Mouse (Mus musculus) forebrain, postnatal 0 days (tissue): ENCODE measurements at regions not wholly inside any gene's neighbourhood (a gene's known extent, or its start where the extent isn't known, plus 50 kb on each side); places are given as distances from the start of the nearest gene placed in this dataset.

Source experiments
- ATAC-seq: fragments of 200-750 bp; cut with Nextera tagmentation; 2 replicates; pipeline ENCODE4 v1.8.0; 2017; ENCODE audit warnings: mild to moderate bottlenecking, moderate library complexity
- DNase-seq: peaks from one replicate; pipeline ENCODE4 v3.0.0-alpha.2; 2015
- H3K27ac ChIP-seq: fragments of 300-500 bp; sonication (generic); 2 replicates; pipeline ENCODE4 v1.5.1; 2014; ENCODE audit warnings: low read depth, mild to moderate bottlenecking, antibody characterized with exemption, low read length, moderate library complexity, mixed read lengths
- H3K27me3 ChIP-seq: fragments of 300-500 bp; sonication (generic); 2 replicates; pipeline ENCODE4 v1.6.1; 2014; ENCODE audit warnings: mild to moderate bottlenecking, low read length, mixed read lengths; ENCODE audit not compliant: insufficient read depth
- H3K36me3 ChIP-seq: fragments of 300-500 bp; sonication (generic); 2 replicates; pipeline ENCODE4 v1.6.1; 2014; ENCODE audit warnings: mild to moderate bottlenecking, moderate library complexity; ENCODE audit not compliant: insufficient read depth
- H3K4me1 ChIP-seq: fragments of 300-500 bp; sonication (generic); 2 replicates; pipeline ENCODE4 v1.6.1; 2014; ENCODE audit warnings: antibody characterized with exemption; ENCODE audit not compliant: insufficient read depth
- H3K4me2 ChIP-seq: fragments of 300-500 bp; sonication (generic); 2 replicates; pipeline ENCODE4 v1.6.1; 2014; ENCODE audit warnings: low read depth, mild to moderate bottlenecking, moderate library complexity
- H3K4me3 ChIP-seq: fragments of 300-500 bp; sonication (generic); 2 replicates; pipeline ENCODE4 v1.5.1; 2014; ENCODE audit warnings: low read depth, low read length, mixed read lengths
- H3K9ac ChIP-seq: fragments of 300-500 bp; sonication (generic); 2 replicates; pipeline ENCODE4 v1.6.1; 2014; ENCODE audit warnings: mild to moderate bottlenecking
- H3K9me3 ChIP-seq: fragments of 300-500 bp; sonication (generic); 2 replicates; pipeline ENCODE4 v1.6.1; 2016; ENCODE audit warnings: low read length
- CTCF ChIP-seq: sonication (generic); IDR thresholded peaks from 2 replicates; pipeline ENCODE4 v1.5.1; 2016; ENCODE audit warnings: antibody characterized with exemption, control low read depth, low read depth
- WGBS: fragments of 180-500 bp; shearing (Covaris S2); extraction: QIAGEN DNeasy Blood & Tissue Kit; methylation state at CpG from one replicate; pipeline ENCODE4 v1.1.7; 2014; 5-methylcytosine and 5-hydroxymethylcytosine counted together

DNA sequence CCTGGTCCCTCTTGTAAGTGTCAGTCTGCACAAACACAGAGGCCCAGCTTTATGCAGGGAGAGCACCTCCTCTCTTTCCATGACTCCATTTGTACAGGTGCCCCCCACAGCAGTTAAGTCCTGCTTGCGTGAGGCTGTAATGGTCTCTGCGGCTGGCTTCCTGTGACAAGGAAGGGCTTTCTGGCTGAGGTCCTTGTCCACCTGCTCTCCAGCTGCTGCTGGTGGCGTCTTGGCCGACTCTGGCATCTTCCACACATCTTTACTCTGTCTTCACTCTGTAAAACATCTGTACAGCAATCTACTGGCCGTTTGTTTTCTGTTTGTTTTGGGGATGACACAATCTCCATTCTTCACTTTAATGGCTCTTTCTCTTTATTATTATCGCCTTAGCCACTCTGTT, 60.8 kb downstream of the Rpusd4 start:
- ATAC-seq (no peak), DNase-seq (no peak)
- Histone ChIP-seq H3K9me3 (no peaks in the 10 kb centered on the region), H3K4me2 (no peak overlapping the region), H3K27ac (no peak overlapping the region), H3K27me3 (peaks cover 4% of the 10 kb centered on the region; the same call in 1 of the 2 replicates), H3K36me3 (no peaks in the 10 kb centered on the region), H3K4me1 (no peaks in the 10 kb centered on the region), H3K4me3 (no peak overlapping the region), H3K9ac (no peak overlapping the region)
- WGBS: 75% methylated on average over 6 of the region's 6 CpGs
- no peak for TF ChIP-seq CTCF

- no peak for TF ChIP-seq CTCF
- Histone ChIP-seq H3K9me3 (no peaks in the 10 kb centered on the region), H3K27ac (no peak overlapping the region), H3K36me3 (no peaks in the 10 kb centered on the region), H3K9ac (no peak overlapping the region), H3K27me3 (peaks cover 4% of the 10 kb centered on the region; the same call in 1 of the 2 replicates), H3K4me2 (no peak overlapping the region), H3K4me3 (no peak overlapping the region), H3K4me1 (no peaks in the 10 kb centered on the region)
- 83% methylated on average over 2 of the region's 2 CpGs for WGBS
- DNase-seq (no peak), ATAC-seq (no peak)
Observed at GRCm38 (mm10) chr9:35330386-35330785, 62.7 kb downstream of the Rpusd4 start.

DNA sequence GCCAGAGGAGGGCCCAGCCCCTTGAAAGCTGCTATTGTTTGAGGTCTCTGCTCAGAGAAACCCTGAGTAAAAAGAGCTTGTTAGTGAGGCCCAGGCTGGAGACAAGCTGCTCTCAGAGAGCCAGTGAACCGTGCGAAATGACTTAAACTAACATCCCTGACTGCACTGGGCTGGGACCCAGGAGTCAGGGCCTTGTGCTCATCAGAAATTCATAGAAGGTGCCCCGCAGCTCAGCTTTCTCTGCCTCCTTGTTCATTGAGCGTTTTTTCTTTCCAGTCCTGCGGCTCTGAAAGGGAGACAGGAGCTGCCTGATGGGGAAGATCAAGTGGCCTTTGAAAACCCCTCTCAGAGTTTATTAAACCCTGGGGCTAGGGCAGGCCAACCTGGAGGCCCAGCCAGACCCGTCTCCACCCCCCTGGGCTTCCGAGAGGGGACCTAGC, 63.6 kb downstream of the Rpusd4 start:
- no peak overlapping the region for H3K27ac ChIP-seq

DNA sequence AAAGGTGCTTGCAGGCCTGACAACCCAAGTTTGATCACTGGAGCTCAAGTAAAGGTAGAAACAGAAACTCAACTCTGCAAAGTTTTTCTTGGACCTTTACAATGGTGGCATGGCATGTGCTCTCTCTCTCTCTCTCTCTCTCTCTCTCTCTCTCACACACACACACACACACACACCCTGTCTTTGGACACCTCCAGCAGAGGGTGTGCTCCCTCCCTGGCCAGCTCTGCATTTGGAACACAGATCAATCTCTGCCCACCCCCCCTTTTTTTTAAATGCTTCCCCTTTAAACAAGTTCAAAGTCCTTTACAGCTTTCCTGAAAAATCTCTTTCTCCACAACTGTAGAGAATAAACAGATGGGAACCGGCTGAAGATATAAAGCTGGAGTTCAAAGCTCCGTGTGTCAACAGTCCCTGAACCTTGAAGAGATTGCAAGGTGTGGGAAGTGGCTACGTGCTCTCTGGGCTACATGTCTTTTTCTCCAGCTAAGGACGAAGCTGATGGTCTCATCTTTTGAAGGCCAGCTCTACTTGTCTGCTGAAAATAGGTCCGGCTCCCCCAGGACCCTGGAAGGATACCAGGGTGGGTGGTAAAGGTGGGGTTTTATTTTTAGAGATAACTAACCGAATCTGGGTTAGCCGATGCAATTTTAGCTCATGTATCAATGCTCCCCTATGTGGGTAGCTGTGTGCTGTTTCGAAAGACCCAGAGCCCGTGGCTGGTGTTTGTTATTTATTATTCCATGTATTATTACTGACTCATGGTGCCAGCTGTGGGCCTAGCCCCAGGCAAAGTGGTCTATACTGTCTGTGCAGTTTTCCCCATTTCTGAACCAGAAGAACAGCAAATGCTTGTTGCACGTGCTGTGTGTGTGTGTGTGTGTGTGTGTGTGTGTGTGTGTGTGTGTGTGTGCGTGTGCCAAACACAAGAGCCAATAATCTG, 65.3 kb downstream of the Rpusd4 start:
- H3K27me3 ChIP-seq: peaks cover 4% of the 10 kb centered on the region; the same call in 1 of the 2 replicates
- no peak overlapping the region for H3K27ac ChIP-seq
- 58% methylated on average over 11 of the region's 11 CpGs for WGBS
- H3K4me3 ChIP-seq: no peak overlapping the region
- H3K9me3 ChIP-seq: no peaks in the 10 kb centered on the region
- ATAC-seq (no peak), DNase-seq (no peak)
- TF ChIP-seq CTCF: no peak
- H3K4me2 ChIP-seq: no peak overlapping the region
- H3K36me3 ChIP-seq: no peaks in the 10 kb centered on the region
- no peak overlapping the region for H3K9ac ChIP-seq
- H3K4me1 ChIP-seq: peaks cover 6% of the 10 kb centered on the region; the same call in 1 of the 2 replicates

More for the DNA sequence above, 63.6 kb downstream of the Rpusd4 start:
- WGBS: 12% methylated on average over 7 of the region's 7 CpGs
- Histone ChIP-seq H3K4me2 (no peak overlapping the region), H3K9me3 (no peaks in the 10 kb centered on the region), H3K4me1 (peaks cover 6% of the 10 kb centered on the region; the same call in 1 of the 2 replicates), H3K4me3 (no peak overlapping the region), H3K36me3 (no peaks in the 10 kb centered on the region), H3K9ac (no peak overlapping the region), H3K27me3 (peaks cover 4% of the 10 kb centered on the region; the same call in 1 of the 2 replicates)
- TF ChIP-seq CTCF: no peak
- ATAC-seq (peak; percentile 84), DNase-seq (peak; percentile 72)

- Histone ChIP-seq H3K27ac (no peak overlapping the region), H3K9me3 (no peaks in the 10 kb centered on the region), H3K4me3 (no peak overlapping the region), H3K36me3 (no peaks in the 10 kb centered on the region), H3K4me2 (no peak overlapping the region), H3K9ac (no peak overlapping the region), H3K27me3 (peaks cover 4% of the 10 kb centered on the region; the same call in 1 of the 2 replicates), H3K4me1 (peaks cover 6% of the 10 kb centered on the region; the same call in 1 of the 2 replicates)
- no peak for TF ChIP-seq CTCF
- ATAC-seq (no peak), DNase-seq (no peak)
- WGBS: 56% methylated on average over 8 of the region's 8 CpGs
Observed at GRCm38 (mm10) chr9:35333631-35334005, 66.0 kb downstream of the Rpusd4 start.

GRCm38 (mm10) chr9:35334536-35334935, 66.9 kb downstream of the Rpusd4 start:
- H3K36me3 ChIP-seq: no peaks in the 10 kb centered on the region
- no peak overlapping the region for H3K27ac ChIP-seq
- ATAC-seq (no peak), DNase-seq (no peak)
- no peak overlapping the region for H3K9ac ChIP-seq
- H3K9me3 ChIP-seq: no peaks in the 10 kb centered on the region
- no peak overlapping the region for H3K4me3 ChIP-seq
- no peak for TF ChIP-seq CTCF
- no peak overlapping the region for H3K4me2 ChIP-seq
- 56% methylated on average over 5 of the region's 5 CpGs for WGBS
- H3K4me1 ChIP-seq: peaks cover 6% of the 10 kb centered on the region; the same call in 1 of the 2 replicates
- peaks cover 4% of the 10 kb centered on the region; the same call in 1 of the 2 replicates for H3K27me3 ChIP-seq

GRCm38 (mm10) chr9:35335181-35335580, 67.5 kb downstream of the Rpusd4 start:
- Histone ChIP-seq H3K9me3 (no peaks in the 10 kb centered on the region), H3K36me3 (no peaks in the 10 kb centered on the region), H3K27ac (no peak overlapping the region), H3K27me3 (peaks cover 4% of the 10 kb centered on the region; the same call in 1 of the 2 replicates), H3K4me2 (no peak overlapping the region), H3K4me1 (peaks cover 6% of the 10 kb centered on the region; the same call in 1 of the 2 replicates), H3K4me3 (no peak overlapping the region), H3K9ac (no peak overlapping the region)
- no peak for TF ChIP-seq CTCF
- no peak for ATAC-seq
- DNase-seq: no peak
- WGBS: 32% methylated on average over 3 of the region's 3 CpGs
